Comparison of ENCODE assay signal across 11 mouse cellular contexts in genomic region chr13:72210474-72211309, GRCm38 (mm10).
DNase-seq lines count a peak whose midpoint lies in the region; ATAC-seq lines count a peak whose summit lies in the region.
"Had no signal": no experiment of that assay in that cellular context is flagged by ENCODE, and none has a peak within 500 bp of the region (broad histone marks: within the 10 kb centered on the region; RNA-seq: fewer than 3 reads in every experiment).

No protein-coding gene starts in this region.

- H3K36me3 ChIP-seq in hindbrain, embryonic 11.5 days (ENCODE audit: control insufficient read depth, insufficient read depth, low read length), result no peaks in the 10 kb centered on the region
- no peaks in the 10 kb centered on the region for H3K36me3 ChIP-seq in hindbrain, embryonic 12.5 days
- H3K36me3 ChIP-seq: forebrain, embryonic 10.5 days had no signal

- no peak overlapping the region for H3K9ac ChIP-seq in hindbrain, embryonic 11.5 days (ENCODE audit: low read depth, low read length)
- no peak overlapping the region for H3K9ac ChIP-seq in hindbrain, embryonic 12.5 days

- H3K27ac ChIP-seq in hindbrain, embryonic 11.5 days (ENCODE audit: low read depth, low read length), result no peak overlapping the region
- H3K27ac ChIP-seq in hindbrain, embryonic 12.5 days, result no peak overlapping the region
- H3K27ac ChIP-seq: forebrain, embryonic 10.5 days; layer of hippocampus, adult 2 months had no signal

- peak; percentile 12 for DNase-seq in hindbrain, embryonic 11.5 days (ENCODE audit: low spot score)
- DNase-seq in embryo, embryonic 9.5 days (ENCODE audit: extremely low spot score), result peak; percentile 25
- DNase-seq in kidney, postnatal 10 days, result peak; percentile 14
- DNase-seq in right cerebral cortex, postnatal 10 days (ENCODE audit: low spot score in 2 of 2), result peak; percentile 54 to 66
- no peak for DNase-seq in adrenal gland, postnatal 10 days
- DNase-seq in thymus, postnatal 4 days, result no peak
- DNase-seq: heart, adult 18-20 months had no signal

- 42% methylated on average over 7 of the region's 7 CpGs for WGBS in hindbrain, embryonic 11.5 days
- WGBS in hindbrain, embryonic 12.5 days, result 42% methylated on average over 7 of the region's 7 CpGs

- no peak for ATAC-seq in hindbrain, embryonic 11.5 days (ENCODE audit: low FRiP score)
- ATAC-seq in hindbrain, embryonic 12.5 days (ENCODE audit: low FRiP score), result no peak
- no peak for ATAC-seq in erythroid progenitor cell, adult 5-6 weeks (replicated peaks; ENCODE audit: low FRiP score, poor library complexity, severe bottlenecking)

- no peak overlapping the region for H3K4me3 ChIP-seq in hindbrain, embryonic 11.5 days (ENCODE audit: low read depth, low read length)
- no peak overlapping the region for H3K4me3 ChIP-seq in hindbrain, embryonic 12.5 days
- H3K4me3 ChIP-seq: forebrain, embryonic 10.5 days; layer of hippocampus, adult 2 months had no signal

- H3K9me3 ChIP-seq in hindbrain, embryonic 11.5 days (ENCODE audit: control insufficient read depth, low read length), result no peaks in the 10 kb centered on the region
- no peaks in the 10 kb centered on the region for H3K9me3 ChIP-seq in hindbrain, embryonic 12.5 days (replicated peaks)
- H3K9me3 ChIP-seq: forebrain, embryonic 10.5 days had no signal

- no peaks in the 10 kb centered on the region for H3K27me3 ChIP-seq in hindbrain, embryonic 11.5 days (ENCODE audit: control insufficient read depth, insufficient read depth, low read length)
- H3K27me3 ChIP-seq in hindbrain, embryonic 12.5 days, result peaks cover 7% of the 10 kb centered on the region; the same call in 1 of the 2 replicates

- no peaks in the 10 kb centered on the region for H3K4me1 ChIP-seq in hindbrain, embryonic 11.5 days (replicated peaks; ENCODE audit: control insufficient read depth, insufficient read depth, low read length)
- peaks cover 8% of the 10 kb centered on the region; the same call in 1 of the 2 replicates for H3K4me1 ChIP-seq in hindbrain, embryonic 12.5 days

- no peak overlapping the region for H3K4me2 ChIP-seq in hindbrain, embryonic 11.5 days (replicated peaks; ENCODE audit: low read depth, low read length)
- no peak overlapping the region for H3K4me2 ChIP-seq in hindbrain, embryonic 12.5 days (replicated peaks)

Comparison
In these comparisons a context has a peak if more than half of its experiments do, and no peak if none do; other contexts are left out.
1. DNase-seq: peak in hindbrain, embryonic 11.5 days (single experiment), embryo, embryonic 9.5 days (single experiment), kidney, postnatal 10 days (single experiment) and right cerebral cortex, postnatal 10 days (2 of 2); none in adrenal gland, postnatal 10 days (single experiment) and thymus, postnatal 4 days (single experiment).